Mouse (Mus musculus) cerebellum, postnatal 14 days (tissue): ENCODE measurements around the gene Rtn4ip1.
"Not testable (repeated sequence)": the region's sequence is repeated elsewhere in the genome, so short reads cannot be mapped to it uniquely, and the experiment has no call there.

ENCODE experiments used
- DNase-seq, 2 experiments: peaks; one replicate each; pipeline ENCODE4 v3.0.0; 2021; ENCODE audit warnings: mixed read lengths in 2 of 2

Rtn4ip1 gene

DNA sequence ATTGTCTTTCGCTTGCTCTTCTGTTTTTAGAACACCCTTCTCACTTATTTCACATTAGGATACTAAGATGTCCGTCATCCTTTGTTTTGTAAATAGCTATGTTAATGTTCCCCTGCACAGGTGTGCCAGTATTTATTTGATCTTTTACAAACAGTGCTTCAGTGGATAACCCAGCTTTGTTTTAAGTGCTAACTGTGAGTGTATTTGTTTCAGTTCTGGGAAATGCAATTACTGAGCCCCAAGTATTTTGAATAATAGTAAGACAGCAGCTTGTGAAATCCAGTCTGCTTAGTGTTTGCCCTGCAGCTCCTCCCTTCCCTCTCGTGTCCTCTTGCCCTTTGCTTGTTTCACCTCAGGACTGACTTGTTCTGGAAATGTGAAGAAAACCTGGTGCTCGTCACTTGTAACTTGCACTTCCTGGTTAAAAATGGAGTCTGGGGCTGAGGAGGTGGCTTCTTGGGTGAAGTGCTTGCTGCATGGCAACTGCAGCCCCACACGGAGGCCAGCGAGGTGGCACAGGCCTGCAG, 37.6 kb downstream of the Rtn4ip1 start:
- no peak for DNase-seq

DNA sequence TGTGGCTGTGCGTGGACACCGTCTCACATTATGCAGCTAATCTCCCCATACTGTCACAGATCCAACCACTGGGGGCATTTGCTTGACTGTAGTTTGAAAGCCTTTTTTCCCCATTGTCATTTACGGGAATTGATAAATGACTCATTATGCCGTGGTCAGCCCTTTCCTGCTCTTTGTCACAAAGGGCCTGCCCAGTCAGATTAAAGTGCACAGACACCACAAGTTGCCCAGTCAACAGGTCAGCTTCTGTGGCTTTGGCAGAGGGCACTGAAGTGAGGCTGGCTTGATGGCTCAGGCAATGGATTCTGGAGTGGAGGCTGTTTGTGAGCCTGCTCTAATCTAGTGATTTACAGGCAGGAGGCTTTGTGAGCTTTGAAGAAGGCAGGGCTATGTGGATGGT, 42.1 kb downstream of the Rtn4ip1 start:
- no peak for DNase-seq

GRCm38 (mm10) chr10:43945435-43945834, 43.8 kb downstream of the Rtn4ip1 start:
- DNase-seq, result no peak

DNA sequence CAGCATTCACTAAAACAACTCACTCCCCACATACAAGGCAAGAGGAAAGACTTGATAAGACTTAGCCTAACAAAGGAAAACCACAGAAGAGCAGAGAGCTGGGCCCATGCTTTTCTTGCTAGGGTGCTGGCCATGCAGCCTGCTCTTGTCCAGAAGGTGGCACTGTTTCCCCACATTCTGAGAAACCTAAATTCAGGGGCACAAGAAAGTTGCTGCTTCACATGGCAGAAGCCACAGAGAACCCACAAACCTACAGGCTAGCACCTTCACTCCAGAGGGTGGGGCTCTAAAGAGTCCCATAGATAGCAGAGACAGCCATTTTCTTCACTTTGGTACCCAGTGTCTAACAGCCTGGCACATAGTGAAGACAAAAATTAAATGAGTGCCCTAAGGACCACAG, 52.3 kb downstream of the Rtn4ip1 start:
- peak; percentile 73 to 78 for DNase-seq

GRCm38 (mm10) chr10:43964943-43965342, 63.3 kb downstream of the Rtn4ip1 start:
- DNase-seq, result no peak

GRCm38 (mm10) chr10:43973244-43973643, 71.6 kb downstream of the Rtn4ip1 start:
- no peak for DNase-seq

DNA sequence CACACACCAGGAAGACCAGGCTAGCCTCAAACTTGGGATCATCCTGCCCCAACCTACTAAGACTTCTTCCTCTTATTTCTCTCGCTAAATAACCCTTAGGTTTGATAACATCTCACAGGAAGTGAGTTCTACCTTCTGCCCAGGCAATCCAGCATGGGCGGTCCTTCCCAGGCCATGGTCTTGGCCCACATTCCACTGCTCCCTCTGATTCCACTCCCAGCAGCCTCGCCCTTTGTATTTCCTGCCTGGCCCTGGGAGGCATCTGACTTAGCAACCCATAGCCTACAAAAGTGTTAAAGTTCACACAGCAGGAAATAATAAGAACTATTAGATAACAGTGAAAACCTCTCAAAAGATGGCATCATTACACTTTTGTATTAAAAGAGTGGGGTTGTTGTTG, 75.7 kb downstream of the Rtn4ip1 start:
- no peak for DNase-seq

DNA sequence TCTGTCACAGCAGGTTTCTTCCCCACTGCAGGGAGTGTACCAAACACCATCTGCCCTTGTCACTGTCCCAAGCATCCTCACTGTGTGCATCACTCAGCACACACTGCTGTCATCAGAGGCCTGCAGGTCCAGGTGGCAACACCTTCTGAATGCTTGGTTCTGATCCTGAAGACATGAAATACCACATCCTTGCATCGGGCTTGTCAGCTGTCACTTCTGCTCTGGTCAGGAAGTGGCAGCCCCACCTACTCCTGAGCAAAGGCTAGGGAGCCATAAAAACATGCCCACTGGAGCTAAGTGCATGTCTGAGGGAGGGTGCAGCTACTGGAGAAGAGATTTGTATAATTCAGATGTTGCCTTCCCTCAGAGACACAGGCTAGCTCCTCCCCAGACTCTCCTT, 78.5 kb downstream of the Rtn4ip1 start:
- DNase-seq, result no peak

- DNase-seq, result not testable (repeated sequence)
Measured at GRCm38 (mm10) chr10:43980742-43981141, 79.1 kb downstream of the Rtn4ip1 start.

- DNase-seq, result no peak
Measured at GRCm38 (mm10) chr10:43982470-43982869, 80.9 kb downstream of the Rtn4ip1 start.

- DNase-seq, result no peak
Measured at GRCm38 (mm10) chr10:43983241-43983640, 81.6 kb downstream of the Rtn4ip1 start.

GRCm38 (mm10) chr10:43983866-43984265, 82.3 kb downstream of the Rtn4ip1 start:
- no peak for DNase-seq

- DNase-seq, result no peak
Measured at GRCm38 (mm10) chr10:43991268-43991667, 89.7 kb downstream of the Rtn4ip1 start.

- no peak for DNase-seq
Measured at GRCm38 (mm10) chr10:43992506-43992905, 90.9 kb downstream of the Rtn4ip1 start.

DNA sequence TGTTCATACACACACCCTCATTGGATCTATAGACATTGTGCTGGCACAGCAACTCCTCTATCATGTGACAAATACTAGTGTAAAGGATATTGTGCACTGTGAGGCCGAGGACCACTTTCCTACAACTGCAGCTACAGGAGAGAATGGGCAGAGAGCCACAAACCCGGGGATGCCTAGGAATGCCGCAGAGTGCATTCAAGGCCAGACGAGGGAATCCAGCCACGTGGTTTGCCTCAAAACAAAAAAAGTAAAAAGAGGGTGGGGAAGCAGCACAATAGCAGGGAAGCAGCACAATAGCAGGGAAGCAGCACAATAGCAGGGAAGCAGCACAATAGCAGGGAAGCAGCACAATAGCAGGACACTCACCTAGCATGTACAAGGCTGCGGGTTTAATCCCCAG, 91.6 kb downstream of the Rtn4ip1 start:
- no peak for DNase-seq

DNA sequence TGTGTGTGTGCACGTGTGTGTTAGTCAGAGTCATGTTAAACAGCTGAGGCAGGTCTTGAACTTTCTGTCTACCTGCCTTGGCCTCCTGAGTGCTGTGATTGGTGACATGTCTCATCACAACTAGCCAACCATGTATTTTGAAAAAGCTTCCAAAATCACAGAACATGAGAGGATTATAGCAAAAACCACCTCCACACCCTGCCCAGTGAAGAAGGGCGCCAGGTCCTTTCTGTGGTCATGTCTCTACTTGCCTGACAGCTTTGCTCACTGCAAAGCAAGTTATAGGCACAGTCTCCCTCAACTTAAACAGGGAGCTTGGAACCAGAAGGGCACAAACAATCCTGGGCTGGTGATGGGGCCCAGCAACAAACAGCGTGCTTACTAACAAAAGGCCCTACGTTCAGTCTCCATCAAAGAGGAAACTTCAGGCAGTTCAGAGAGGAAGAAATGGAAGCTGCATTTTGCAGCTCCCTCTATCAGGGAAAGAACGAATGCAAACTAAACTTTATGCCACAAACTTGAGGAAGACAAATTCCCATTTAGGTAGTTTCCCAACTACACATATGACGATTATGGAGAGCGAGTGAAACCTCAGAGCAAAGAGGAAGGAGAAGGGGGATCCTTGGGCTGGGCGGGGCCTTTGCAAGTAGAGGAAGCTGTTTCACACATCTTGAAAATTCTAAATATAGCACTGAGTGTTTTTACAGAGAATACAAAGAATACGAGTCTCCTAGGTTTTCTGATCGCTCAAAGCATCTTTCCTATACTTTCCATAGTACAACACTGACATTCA, 94.4 kb downstream of the Rtn4ip1 start:
- no peak for DNase-seq

DNA sequence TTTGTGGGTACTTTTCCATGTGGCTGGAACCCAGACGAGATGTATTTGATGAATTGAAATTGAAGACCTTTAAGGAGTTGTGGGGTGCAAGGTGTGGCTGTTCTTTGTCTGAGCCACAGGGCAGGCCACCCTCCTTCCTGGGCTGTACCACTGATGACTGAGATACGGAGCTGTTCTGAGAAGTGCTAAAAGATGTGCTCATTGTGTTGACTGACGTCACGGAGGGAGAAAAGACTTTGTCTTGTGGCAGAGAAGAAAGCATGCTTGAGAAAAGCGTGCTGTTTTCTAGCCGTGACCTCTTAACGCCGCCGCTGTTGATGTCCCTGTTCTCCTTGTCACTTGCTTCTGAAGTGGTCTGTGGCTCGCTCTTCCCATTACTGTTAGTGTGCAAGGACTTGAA, 95.7 kb downstream of the Rtn4ip1 start:
- no peak for DNase-seq

DNA sequence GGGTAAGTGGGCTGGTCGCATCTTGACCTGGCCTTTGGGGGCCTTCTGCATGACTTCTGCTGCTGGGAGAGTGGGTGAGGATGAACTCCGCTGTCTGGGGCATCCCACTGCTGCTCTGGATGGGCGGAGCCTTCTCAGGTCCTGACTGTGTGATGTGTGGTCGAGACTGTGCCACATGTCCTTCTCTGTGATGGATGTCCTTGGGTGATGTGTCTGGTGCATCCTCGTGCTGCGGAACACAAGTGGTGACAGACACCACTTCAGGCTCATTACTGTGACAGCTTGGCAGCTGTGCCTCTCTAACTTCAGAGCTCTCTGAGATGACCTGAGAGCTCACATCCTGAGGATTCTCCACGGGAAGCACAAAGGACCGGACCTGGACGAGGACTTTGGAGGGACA, 96.4 kb downstream of the Rtn4ip1 start:
- no peak for DNase-seq

DNA sequence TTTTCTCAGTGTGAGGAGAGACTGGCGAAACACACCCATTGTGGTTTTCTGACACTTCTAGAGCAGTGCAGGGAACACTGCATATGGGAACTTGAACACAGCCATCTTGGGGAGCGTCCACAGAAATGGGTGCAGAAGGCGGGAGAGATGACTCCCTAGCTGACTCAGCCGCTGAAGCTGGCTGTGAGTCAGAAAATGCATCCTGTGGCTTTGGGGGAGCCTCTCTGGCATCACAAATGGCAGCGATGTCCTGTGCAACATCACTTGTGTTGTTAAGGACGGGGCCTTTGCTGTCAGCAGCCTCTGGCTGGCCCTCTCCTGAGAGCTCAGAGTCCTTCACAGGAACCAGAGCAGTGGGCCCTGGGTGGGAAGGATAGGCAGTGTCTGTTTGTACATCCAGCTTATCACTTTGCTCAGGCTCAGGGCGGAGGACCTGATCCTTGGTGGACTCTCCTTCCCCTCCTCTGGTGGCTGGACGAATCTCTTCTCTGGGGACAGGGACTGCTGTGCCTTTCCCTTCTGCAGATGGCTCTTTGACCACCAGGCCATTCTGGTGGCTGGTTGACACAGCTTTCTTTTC, 97.0 kb downstream of the Rtn4ip1 start:
- no peak for DNase-seq

DNA sequence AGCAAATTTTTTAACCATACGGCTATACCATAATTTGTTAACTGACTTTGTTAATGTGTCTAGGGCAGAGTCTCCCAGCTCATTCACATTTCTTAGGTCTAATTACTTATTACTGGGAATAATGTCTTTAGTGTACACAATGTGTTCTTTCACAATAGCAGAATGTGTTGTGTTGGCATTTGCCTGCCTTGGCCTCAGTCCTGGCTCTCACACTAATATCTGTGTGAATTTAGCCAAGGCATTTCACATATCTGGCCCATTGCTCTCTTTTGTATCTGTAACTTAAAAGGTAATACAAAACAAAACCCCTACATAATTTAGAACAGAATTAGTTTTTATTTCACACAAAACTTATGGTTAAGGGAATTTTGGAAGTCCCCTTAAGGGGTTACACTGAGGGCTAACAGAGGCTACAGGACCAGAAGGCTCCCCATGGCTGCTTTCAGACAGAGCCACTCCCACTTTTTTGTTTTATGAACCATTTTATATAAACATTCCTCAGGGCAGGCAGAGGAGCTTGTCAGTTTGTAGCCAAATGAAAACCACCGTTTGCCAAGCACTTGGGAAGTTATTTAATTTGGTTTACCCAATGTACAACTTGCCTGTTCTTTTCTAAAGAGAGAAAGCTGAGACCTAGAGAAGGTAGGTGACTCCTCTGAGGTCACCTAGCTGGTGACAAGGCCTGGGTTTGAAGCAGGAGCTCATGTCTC, 98.7 kb downstream of the Rtn4ip1 start:
- DNase-seq, result no peak

DNA sequence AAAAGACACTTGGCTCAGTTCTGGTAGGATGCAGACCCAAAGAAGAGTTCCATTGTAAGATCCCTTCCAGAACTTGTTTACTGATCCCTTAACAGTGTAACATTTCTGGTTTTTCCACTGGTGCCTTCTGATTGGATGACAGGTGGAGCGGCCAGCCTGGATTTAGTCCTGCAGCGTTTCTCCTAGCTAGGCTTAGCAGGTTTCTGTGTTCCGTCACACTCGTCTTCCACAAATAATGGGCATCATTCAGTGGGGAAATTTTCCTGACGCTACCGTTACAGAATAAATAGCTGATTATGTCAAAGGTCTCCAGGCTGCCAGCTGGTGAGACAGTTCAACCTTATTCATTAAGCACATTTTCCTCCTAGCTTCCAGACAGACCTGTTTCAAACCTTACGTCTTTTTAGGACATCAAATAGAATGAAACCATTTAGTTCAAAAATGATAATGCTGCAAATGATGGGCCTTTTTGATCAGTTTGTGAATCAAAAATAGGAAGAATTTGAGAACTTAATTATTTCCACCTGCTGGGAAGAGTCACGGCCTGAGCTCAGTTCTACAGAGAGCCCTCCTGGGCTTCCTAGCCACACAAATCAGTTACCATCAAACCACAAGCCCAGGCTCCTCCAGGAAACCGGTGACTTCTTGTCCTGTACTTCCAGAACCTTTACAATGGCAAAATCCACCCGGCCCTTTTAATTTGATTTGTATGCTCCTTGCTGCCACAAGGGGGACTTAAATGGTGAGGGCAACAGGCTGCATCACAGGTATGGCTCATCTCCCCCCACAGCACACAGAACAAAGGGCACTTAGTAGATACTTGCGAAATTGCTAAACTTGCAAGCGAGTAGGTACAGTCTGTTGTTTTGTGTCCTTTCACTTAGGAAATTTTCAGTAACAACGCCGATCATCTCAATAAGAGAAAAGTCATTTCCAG, 100.7 kb downstream of the Rtn4ip1 start:
- peak in 1 of 2 experiments; percentile 14 for DNase-seq

- DNase-seq, result no peak
Measured at GRCm38 (mm10) chr10:44002995-44003524, 101.5 kb downstream of the Rtn4ip1 start.
